Mouse (Mus musculus): ENCODE data around the gene Tspoap1.

Tspoap1 gene

DNA sequence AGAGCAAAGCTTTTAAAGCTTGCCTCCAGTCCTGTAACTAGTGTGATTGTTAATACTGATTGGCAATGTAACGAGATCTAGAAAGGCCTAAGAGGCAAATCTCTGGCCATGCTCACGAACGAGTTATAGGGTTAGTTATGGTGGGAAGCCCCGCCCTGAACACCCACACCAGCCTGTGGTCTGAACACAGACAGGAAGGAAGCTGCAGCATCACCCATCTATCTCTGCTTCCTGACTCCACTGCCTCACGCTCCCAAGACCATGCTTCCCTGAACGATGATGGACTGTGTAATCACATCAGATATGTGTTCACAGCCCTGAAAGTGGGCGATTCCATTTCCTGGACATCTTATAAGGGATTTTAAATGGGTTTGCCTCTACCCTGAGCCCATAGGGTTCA lies 47.9 kb downstream of the Tspoap1 start:
- peak in 1 of 2 experiments; percentile 31 for DNase-seq (ENCODE audit: low spot score in 2 of 2)

DNA sequence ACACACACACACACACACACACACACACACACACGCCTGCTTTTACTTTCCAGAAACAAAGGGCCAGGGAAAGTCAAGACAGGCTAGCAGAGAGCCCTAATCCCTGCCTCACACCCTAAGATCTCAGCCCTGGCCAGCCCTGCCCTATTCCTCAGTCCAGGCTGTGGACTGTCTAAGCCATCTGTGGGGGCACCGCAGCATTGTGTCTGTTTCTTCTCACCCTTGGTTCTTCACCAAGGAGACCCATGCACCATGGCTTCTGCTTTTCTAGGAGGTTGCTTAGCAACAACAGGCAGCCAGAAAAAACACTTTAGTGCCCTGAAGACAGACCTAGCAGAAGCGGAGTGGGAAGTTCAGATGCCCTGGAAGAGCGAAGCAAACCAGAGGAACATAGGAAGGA lies 51.1 kb downstream of the Tspoap1 start:
- DNase-seq (ENCODE audit: low spot score in 2 of 2), result no peak

- DNase-seq (ENCODE audit: low spot score in 2 of 2), result no peak
These were observed 54.5 kb downstream of the Tspoap1 start for GRCm38 (mm10) chr11:87814831-87815230.

GRCm38 (mm10) chr11:87816707-87817442 lies 56.5 kb downstream of the Tspoap1 start:
- DNase-seq (ENCODE audit: low spot score in 2 of 2), result peak; percentile 17 to 37

GRCm38 (mm10) chr11:87817443-87817773 lies 57.1 kb downstream of the Tspoap1 start:
- no peak for DNase-seq (ENCODE audit: low spot score in 2 of 2)

- no peak for DNase-seq (ENCODE audit: low spot score in 2 of 2)
These were observed 61.2 kb downstream of the Tspoap1 start for GRCm38 (mm10) chr11:87821502-87821901.

DNA sequence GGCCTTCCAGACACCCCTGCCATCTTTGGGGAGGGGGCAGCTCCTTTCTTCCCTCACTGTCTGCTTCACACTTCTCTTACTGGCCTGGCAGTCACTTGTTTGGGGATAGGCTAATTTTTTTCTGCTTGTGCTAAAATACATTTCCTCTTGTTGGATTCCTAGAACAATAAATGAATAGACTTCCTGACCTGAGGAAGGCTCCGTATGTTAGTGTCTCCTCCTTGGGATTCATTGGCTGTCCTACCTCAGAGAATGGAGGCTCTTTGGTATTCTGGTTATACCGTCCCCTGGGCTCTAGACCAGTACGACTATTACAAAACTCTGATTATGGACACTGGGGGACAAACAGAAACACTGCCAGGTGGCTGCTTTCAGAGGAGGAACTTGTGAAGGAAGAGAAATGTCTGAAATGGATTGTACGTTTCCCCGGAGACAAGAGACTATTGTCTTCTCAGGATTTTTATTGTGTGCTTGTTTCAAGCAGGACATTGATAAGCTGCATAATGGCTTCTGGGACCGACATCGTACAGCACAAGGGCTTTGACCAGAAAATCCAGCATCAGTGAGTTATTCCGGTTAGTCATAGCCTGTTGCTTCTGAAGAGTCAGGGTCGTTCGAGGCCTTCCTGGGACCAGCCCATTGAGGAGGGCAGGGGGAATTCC lies 68.0 kb downstream of the Tspoap1 start, which contains the start of gene Lpo:
Gene Lpo (minus strand): TSS at position 51 of the 662 bp plus-strand sequence.
- DNase-seq (ENCODE audit: low spot score in 2 of 2), result no peak

Measured in natural killer cell, adult 2 months (primary cell).